Mouse (Mus musculus) heart, adult 9 months (tissue): ENCODE data around the gene Trio.
A peak's percentile ranks its signal among the peaks of the same experiment; 100 is the strongest.

Experiments used
- DNase-seq, 2 experiments: peaks; one replicate each; pipeline ENCODE4 v3.0.0; 2022; ENCODE audit warnings: low spot score in 2 of 2

Gene Trio

DNA sequence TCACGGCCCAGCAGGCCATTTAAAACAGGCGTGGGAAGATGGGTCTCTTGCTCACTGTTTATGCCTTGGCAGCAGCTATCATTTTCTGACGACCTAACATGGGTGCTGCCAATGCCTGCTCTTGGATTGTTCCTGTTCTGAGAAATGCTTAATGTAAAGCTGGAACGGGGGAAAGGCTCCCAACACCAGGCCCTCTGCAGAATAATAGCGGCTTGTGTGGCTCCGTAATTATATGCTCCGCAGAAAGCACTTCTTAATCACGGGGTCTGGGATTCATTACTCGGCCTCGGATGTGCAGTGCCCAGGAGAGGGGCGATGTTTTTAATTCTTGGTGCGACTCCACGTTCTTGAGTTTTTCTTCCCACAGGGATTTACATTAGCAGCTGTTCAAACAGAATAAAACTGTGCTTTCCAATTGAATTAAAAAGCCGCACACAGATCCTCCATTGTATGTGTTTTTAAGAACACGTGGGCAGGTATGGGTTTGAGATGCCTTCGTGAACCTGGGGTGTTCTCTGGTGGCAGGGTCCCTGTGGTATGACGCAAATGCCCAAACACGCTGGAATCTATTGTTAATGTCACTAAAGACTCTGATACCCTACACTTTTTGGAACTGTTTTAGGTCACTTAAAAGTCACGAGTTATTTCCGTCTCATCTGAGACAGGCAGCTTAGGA lies 228.0 kb downstream of the Trio start:
- DNase-seq: no peak

DNA sequence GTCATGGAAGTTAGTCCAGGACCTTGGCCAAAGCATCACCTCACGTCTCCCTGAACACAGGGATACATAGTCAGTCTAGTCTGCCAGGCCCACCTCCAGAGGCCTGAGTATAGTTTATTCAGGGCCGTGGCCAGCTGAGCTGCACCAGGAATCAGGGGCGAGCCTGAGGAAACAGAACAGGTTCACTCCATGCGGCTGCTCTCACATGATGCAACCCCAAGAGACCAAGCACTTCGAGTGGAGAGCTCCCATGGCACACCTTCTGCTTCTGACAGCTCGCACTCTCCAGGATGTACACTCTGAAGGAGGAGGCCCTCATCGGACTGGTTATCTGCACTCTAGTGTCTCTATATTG lies 228.8 kb downstream of the Trio start:
- DNase-seq: no peak

DNA sequence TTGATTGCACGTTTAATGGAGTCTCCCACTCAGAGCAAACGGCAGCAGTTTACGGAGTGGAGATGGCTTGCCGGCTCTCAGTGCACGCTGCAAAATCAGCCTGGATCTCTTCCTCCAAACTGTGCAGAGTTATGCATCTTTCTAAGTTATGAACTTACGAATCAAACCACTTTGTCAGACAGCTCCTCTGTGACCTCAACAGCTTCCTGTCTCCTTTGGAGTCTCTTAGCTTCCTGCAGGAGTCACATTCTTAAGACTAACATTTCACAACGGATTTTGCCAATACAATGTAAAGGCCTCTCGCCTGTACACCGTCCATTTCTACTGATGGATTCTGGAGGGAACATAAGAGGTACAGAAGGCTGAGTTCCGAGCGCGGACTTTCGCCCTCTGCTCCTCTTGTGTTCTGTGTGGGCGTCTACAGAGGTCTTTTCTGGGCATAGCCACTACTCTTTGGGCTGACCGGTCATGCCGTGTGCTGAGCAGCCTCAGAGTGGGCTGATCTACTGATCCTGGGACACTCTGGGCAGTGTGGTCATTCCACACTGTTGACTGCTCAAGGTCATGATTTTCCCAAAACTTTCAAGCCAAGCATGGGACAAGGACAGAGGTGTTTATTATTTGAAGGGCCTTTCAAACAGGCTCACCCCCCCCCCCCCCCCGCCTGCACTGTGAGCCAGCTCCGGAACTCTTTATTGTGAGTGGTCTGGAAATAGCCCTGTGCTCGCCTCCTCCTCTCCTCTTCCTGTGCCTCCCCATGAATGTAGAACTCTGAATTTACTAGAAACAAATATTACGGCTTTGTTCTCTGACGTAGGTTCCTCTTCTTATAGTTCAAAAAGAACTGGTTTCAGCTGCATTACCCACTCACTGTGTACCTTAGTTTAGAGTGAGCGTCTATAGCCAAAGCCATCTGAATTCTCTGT lies 229.4 kb downstream of the Trio start:
- DNase-seq: no peak

DNA sequence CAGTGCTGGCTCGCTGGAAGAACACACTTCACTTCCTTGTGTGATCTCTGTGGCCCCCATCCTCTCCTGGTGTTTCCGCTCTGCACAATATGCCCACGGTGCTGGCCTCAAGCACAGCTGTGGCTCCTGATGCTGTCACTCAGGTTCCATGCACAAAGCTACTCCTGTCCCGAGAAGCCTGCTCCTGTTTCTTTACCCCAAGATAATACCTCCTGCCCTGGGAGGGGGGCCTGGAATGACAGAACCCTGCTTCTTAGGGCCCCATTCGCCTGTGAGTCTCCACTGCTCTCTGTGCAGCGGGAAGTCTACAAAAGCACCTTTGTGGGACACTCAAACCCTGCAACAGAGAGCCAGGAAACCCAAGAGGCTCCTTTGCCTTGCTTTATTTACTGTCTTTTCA lies 232.4 kb downstream of the Trio start:
- no peak for DNase-seq

DNA sequence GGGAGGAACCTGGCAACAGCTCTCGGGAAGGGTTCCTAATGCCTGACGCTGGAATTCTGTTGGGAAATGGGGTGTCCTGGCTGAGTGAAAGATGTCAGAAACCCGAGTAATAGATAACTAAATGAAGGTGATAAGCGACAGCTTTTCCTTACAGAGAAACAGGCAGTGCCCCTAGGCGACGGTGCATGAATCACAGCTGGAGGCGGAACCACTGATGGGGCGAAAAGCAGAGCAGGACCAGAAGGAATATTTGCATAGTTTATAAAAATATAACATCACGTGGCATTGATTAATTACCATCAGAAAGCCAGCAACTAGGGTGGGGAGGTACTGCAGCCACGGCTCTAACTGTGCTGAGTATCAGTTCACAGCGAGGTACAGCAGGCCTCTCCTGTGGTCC lies 233.2 kb downstream of the Trio start:
- no peak for DNase-seq

DNA sequence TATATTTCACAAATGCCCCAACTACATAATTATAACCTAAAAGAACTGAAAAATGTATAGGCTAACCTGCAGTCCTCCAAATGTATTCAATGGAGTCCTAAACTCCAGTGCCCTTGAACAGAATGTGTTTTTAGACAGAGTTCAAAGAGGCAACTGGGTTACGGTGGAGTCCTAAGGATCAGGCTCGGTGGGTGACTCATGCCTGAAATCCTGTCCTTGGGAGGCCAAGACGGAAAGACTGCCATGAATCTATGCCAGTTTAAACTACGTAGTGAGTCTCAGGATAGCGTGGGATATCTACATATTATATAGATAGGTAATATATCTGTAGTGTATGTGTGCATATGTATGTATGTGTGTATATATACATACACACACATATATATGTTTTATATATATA lies 234.5 kb downstream of the Trio start:
- DNase-seq: no peak

DNA sequence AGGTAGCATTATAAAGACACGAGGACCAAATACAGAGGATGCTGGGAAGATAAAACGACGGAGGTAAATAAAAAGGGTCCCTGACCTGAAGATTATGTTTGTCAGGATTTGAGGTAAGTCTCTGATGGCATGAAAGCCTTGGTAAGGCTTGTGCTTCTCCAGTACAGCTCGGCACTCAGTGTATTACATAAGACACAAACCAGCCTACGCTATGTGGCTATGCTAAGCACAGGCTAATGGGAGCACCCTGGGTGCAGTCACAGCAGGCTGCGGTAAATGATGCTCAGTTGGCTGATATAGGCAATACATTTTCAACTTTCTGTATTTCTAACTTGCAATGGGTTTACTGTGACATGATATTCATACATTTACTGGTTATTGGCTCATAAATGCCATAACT lies 234.9 kb downstream of the Trio start:
- no peak for DNase-seq

DNA sequence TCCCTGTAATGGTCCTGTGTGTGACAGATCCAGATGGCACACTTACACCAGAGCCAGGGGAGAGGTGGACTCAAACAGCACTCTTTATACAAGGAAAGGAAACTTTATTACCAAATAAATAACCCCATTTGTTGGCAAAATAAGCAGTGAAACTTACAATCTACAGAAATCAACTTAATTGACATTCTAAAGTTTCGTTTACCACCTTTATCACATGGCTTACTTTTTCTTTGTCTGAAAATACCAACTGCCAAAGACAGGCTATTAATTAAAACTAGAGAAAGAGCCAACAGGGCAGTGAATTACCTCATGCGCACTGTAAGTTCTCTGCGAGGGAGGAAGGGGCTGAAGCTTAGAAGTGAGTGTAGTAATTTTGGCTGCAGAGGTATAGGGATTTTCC lies 236.3 kb downstream of the Trio start:
- DNase-seq: no peak

DNA sequence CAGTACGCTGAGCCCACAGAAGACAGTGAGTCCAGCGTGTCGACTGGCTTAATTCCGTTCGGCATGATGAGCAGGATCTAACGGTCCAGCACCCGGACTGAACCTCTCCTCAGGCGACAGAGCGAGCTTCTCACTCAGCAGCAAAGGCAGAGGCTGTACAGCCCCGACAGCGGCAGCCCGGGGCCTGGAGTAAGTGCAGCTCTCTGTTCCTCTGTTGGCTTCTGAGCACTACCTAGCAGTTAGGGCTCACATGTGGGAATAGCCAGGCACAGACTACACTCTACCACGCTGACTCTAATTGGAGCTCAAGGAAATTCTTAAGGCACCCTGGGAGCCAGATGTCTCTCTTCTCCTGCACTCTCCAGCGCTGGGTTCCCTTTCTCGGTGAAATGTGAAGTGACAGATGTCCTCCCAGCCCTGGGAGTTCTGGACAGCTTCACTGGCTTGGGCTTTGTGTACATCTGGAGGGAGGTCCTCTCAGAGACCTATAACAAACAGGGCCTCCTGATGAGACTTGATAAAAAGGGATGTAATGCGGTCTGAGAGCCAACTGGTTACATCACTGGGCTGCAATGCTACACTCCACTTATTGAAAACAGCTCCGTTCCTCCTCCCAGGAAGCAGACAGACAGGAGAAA lies 237.4 kb downstream of the Trio start:
- peak; percentile 67 for DNase-seq

DNA sequence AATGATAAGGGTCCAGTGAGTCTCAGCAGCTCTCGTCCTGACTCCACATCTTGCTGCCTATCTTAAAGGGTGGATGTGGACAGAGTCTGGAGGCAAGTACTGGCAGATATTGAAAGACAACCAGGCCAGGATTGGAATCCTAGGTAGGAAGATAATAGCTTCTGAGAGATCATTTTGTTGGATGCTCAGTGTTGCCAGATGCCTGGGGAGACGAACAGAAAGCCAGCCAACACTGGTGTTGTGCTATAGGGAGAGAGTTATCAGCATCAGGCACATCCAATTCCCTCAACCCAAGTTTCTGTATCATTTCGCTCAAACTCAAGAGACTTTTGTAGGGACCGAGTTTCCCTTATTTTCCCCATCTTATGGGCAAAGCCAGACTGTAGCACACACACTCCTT lies 238.5 kb downstream of the Trio start:
- DNase-seq: no peak

DNA sequence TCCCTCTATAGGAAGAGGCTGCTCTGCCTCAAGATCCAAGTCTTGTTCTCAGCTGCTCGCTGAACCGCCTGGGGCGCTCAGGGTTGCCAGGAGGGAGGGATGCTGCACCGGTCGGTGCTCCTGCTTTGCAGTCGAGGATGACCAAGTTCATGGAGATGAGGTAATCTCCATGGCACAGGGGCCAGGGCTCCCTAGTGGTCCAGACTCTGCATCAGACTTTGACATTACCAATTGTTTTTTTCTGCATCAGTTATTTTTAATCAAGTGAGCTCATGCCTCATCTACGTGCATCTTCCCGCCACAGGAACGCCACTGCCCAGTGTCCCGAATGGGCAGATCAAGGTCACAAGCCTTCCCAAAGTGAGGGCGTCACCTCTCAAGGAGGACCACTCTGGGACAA lies 239.2 kb downstream of the Trio start:
- no peak for DNase-seq

DNA sequence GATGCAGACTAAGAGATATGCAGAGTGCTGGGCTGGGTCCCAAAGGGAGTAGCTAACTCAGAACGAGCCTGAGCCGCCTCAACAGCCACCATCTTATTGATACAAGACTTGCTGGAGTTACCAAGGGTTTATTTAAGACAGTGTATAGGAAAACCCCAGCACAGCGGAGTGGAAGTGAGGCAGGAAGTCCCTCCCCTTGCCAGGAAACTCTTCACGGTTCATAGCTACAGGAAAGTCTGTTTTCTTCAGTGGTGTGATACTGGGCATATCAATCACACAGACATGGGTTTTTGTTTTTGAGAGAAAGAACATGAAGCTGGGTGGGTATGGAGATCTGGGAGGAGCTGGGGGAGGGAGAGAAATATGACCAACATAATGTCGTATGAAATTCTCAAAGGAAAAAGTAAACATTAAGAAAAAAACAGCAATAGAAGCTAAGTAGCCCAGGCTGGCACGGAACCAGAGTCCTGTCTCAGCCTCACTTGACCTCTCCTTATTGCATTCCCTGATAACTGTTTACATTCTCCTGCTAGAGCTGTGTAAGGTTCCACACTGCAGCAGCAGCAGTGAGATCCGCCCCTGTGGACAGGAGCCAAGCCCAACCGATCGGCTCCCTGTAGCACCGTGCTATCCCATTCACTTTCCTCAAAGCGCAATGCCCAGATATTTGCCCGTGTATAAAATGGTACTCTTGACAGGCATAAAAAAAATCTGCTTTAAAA lies 240.2 kb downstream of the Trio start:
- DNase-seq: peak in 1 of 2 experiments; percentile 49

DNA sequence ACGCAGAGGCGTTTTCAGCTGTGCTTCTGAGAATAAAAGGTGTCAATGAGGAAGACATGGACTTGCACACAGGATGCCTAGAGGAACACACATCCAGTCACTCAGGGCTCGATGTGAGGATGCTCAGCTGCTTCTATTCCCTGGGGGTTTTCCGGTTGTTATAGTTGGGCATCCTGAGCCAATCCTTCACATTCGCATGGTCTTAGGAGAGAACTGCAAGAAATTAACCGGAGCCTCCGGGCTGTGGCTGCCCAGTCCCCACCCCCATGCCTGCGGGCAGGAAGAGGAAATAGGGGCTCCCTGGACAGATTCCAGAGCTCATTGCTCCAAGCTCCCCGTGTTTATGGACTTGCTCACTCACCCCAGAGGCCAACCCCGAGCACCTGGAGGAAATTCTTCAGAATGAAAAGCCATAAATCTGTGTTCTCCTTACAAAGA lies 241.5 kb downstream of the Trio start:
- DNase-seq: peak; percentile 61 to 67

DNA sequence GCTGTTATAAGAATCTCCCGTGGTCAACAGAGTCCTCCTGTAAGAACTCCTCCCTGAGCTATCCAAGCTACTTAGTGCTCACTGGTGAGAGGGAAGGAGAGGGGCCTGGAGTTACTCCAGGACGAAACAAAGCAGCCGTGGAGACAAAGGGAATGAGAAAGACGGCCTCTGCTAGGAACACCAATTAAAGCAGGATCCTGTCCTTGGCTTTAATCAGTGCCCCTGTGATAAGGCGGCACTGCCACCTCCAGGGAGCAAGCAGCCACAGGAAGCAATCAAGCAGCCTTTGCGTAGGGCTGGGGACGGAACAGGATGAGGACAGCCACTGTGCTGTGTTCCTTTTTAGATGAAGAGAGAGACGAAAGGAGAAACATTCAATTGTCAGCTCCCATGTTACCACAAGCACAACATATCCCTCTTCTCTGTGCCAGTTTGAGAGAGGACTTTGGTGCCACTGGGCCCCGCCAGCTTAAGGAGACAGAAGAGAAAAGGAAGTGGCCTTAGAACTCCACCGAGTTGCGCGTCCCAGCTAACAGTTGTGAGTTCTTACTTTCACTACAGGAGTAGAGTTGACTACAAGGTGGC lies 242.0 kb downstream of the Trio start:
- DNase-seq: peak; percentile 45 to 63

DNA sequence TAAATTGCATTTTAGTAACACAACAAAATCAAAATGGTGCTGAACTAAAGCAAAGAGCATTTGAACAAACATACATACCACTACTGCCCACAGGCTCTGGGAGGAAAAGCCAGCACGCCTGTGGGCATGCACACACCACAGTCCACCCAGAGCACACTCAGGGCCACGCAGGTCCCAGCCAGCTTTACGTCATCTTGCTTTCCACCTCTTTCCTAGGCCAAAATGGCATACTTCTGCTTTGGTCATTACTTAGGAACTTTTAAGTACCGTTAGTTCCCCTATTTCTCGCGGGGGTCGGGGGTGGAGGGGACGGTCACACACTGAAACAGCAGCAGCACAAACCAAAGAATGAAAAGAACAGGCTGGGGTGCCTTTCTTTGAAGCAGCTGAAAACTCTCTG lies 242.6 kb downstream of the Trio start:
- peak in 1 of 2 experiments; percentile 37 for DNase-seq

DNA sequence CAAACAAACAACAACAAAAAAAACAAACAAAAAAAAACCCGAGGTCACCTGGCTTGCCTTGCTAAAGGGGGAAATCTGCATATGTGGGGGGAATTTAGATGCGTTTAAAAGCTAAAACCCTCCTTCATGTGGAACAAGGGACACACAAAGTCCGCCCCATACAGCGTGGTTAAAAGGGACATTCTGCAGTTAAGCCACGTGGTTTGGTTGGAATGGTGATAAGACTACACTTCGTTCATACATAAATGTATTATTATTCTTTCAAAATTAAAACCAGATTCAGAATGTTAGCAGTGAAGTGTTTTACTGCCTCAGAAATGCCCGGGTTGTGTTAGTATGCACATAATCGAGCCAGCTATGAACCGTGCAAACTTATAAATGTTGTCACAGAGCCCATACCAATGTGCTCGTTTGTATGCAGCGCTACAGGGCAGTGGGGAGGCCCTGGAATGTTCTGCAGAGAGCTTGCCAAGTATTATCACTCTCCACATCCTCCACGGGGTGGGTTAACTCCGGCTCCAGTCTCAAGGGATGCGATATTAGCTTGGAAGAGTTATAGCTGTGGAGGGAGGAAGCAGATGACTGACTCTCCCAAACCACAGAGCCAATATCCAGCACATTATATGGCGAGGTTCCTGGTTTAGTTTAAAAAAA lies 243.1 kb downstream of the Trio start:
- DNase-seq: peak; percentile 78 to 81

DNA sequence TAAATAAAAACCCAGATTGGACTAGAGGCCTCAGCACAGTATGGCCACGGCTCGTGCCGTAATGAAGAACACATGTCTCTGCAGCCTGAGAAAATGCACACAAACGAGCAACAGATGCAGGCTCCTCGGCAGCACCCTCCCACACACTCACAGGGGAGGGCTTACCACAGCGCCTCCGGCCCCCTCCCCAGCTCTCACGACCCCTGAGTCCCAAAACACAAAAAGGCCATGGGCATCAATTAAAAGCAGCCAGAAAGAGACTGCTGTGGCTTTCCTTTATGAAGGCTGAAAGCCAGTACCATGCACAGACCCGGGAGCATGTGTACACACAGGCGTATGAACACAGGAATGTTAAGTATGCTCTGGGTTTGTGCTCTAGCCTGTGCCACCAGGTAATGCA lies 245.8 kb downstream of the Trio start:
- no peak for DNase-seq

DNA sequence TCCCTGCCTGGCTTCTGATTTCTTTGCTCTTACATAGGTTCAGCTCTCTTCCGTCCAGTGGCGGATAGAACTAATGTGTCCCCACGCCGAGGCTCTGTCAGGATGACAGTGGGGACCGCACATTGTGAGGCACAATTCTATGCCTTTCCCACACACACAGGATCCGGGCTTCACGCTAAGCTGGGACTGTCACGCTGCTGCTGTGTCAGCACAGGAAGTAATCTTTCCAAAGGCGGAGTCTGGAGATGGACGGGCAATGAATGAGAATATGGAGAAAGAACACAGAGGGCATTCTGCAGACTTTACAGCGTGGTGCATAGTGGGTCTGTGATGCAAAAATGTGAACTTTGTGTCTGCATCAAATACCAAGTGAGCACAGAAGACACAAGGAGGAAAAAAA lies 246.2 kb downstream of the Trio start:
- no peak for DNase-seq

DNA sequence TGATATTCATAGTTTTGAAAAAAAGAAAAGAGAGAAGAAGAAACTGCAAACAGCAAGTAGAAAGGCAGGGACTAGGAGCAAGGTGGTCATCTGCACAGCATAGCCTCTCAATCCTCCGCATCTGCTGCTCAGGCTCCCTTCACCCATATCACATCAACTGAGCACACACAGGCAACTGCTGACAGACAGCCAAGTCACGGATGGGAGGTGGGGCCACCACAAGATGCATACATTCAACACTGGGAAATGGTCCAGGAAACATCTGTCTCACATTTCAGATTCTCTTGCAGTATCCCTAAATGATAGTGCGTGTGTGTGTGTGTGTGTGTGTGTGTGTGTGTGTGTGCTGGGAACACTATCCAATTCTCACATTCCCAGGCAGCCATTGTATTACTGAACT lies 247.4 kb downstream of the Trio start:
- DNase-seq: no peak

DNA sequence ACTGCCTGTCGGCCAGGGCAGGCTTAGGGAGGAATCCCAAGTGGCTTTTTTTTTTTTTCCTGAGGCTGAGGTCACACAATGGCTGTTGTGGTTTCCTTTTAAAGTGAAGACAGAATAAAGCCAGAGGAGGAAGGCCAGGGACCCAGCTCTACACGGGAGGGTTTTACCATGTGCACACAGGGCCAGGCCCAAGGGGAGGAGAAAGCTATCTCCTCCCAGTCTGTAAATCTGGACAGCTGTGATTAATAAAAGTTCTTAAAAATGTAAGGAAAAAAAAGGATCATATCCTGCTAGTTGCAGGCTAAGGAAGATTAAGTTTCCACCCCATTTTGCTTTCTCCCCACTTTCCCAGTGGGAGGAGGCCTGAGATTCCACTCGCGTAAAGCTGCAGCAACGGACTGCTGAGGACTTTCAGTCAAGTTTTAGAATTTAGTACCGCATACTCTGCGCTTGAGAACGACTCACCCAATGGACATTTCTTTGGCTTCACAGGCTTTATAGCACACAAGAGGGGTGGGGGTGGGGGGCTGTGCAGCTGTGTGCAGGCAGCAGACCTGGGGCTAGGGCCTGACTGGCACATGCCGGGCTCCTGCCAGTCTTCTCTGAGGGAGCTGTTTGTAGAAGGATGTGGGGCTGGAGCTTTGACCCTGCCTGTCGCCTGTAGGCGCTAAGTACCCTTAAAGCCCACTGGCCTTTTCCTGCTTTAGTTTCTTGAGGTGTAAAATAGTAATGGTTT lies 248.0 kb downstream of the Trio start:
- no peak for DNase-seq

DNA sequence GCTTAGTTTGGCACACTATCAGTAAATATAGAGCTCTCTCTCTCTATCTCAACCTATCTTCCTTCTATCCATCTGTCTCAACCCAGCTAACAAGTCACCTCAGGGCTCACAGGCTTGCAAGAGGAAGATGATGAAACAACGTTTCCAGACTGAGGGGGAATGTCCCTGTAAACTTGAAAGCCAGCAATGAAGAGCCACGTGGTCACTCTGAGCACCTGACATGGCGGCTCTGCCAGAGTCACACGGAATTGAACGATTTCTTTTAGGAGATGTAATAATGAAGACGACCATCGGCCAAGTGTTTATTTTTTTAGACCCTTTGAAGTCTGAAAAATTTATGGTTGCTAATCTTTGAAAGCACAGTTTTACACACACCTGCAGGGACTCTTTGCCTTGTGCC lies 251.2 kb downstream of the Trio start:
- no peak for DNase-seq
